7 mouse cellular contexts compared by ENCODE assay signal in the genomic region with DNA sequence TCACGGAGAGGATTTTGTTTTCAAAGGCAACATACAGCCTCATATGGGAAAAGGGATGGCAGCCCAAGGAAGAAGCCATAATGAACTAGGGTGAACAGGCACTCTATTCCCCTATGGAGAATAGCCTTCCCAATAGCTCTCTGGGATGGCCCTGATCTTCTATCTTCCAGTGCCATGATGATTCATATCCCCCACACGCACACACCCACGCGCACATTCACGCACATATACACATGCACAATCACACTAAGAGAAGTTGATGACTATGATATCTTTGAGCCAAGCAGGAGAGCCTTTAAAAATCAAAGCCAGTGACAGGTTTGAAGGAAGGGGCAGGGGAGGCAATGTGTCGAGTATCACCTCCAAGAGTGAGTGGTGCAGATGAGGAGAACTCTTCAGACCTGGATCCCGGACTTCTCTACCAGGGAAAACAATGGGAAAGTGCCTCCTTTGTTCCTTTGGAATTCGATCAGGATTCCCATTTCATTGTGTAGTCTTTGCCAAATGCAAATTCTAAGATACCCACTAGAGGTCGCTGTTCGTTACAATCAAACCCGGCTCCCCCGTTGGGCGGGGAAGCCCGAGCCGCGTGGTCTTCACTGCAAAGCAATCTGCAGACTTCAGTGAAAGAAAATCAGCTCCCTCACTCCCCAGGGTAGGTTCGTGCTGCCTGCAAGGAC.
A peak's percentile ranks its signal among the peaks of the same experiment; 100 is the strongest.
DNase-seq lines count a peak whose midpoint lies in the region; ATAC-seq and TF ChIP-seq lines count a peak whose summit lies in the region.

No protein-coding gene starts in this region.

- TF ChIP-seq CTCF in heart, adult 2 months (IDR thresholded peaks at IDR 0.05) = peak; percentile 97
- peak; percentile 68 for TF ChIP-seq CTCF in kidney, adult 2 months (conservative IDR thresholded peaks at IDR 0.05; ENCODE audit: insufficient read depth, insufficient read length, low read depth, low read length)

- H3K9me3 ChIP-seq in limb, embryonic 11.5 days (ENCODE audit: control insufficient read depth, low read length) = no peaks in the 10 kb centered on the region
- no peaks in the 10 kb centered on the region for H3K9me3 ChIP-seq in midbrain, embryonic 14.5 days (ENCODE audit: control insufficient read depth, low read length)

- H3K9ac ChIP-seq in heart, adult 2 months (ENCODE audit: low read depth, low read length) = peak overlapping the region; percentile 3; the same call in 1 of the 2 replicates
- H3K9ac ChIP-seq in limb, embryonic 11.5 days (ENCODE audit: low read length) = peak overlapping the region; percentile 46; the same call in 1 of the 2 replicates
- no peak overlapping the region; the same call in 1 of the 2 replicates for H3K9ac ChIP-seq in midbrain, embryonic 14.5 days (replicated peaks; ENCODE audit: low read length)

- no peak overlapping the region for H3K27ac ChIP-seq in heart, adult 2 months
- no peak overlapping the region for H3K27ac ChIP-seq in kidney, adult 2 months (ENCODE audit: insufficient read depth, low read depth, low read length)
- H3K27ac ChIP-seq in limb, embryonic 11.5 days (replicated peaks; ENCODE audit: low read depth, low read length) = no peak overlapping the region
- H3K27ac ChIP-seq in midbrain, embryonic 14.5 days (replicated peaks; ENCODE audit: low read depth, low read length) = peak overlapping the region; percentile 49

- H3K79me2 ChIP-seq in heart, adult 2 months (replicated peaks; ENCODE audit: control insufficient read depth, insufficient read depth, low read length) = no peaks in the 10 kb centered on the region

- H3K4me1 ChIP-seq in heart, adult 2 months (ENCODE audit: control insufficient read depth, insufficient read depth, low read length) = peaks cover 5% of the 10 kb centered on the region
- no peaks in the 10 kb centered on the region for H3K4me1 ChIP-seq in kidney, adult 2 months (ENCODE audit: control insufficient read depth, insufficient read depth, low read length)
- H3K4me1 ChIP-seq in limb, embryonic 11.5 days (ENCODE audit: control insufficient read depth, insufficient read depth, low read length) = no peaks in the 10 kb centered on the region
- peaks cover 6% of the 10 kb centered on the region; the same call in 1 of the 2 replicates for H3K4me1 ChIP-seq in midbrain, embryonic 14.5 days (ENCODE audit: control insufficient read depth, insufficient read depth, low read length)

- 15% methylated on average over 17 of the region's 17 CpGs for WGBS in heart, adult 2 months
- 16% methylated on average over 17 of the region's 17 CpGs for WGBS in kidney, adult 2 months
- WGBS in limb, embryonic 11.5 days = 18% methylated on average over 17 of the region's 17 CpGs
- WGBS in midbrain, embryonic 14.5 days = 18% methylated on average over 17 of the region's 17 CpGs

- TF ChIP-seq POLR2A in heart, adult 2 months (IDR thresholded peaks at IDR 0.05; ENCODE audit: insufficient read depth, low read depth, low read length) = no peak
- no peak for TF ChIP-seq POLR2A in kidney, adult 2 months (IDR thresholded peaks at IDR 0.05; ENCODE audit: low read depth, low read length)

- H3K36me3 ChIP-seq in heart, adult 2 months (ENCODE audit: control insufficient read depth, insufficient read depth, low read length) = no peaks in the 10 kb centered on the region; the same call in 1 of the 2 replicates
- no peaks in the 10 kb centered on the region for H3K36me3 ChIP-seq in kidney, adult 2 months (ENCODE audit: control insufficient read depth, insufficient read depth, low read length)
- no peaks in the 10 kb centered on the region for H3K36me3 ChIP-seq in limb, embryonic 11.5 days (ENCODE audit: control insufficient read depth, insufficient read depth, low read length)
- no peaks in the 10 kb centered on the region for H3K36me3 ChIP-seq in midbrain, embryonic 14.5 days (ENCODE audit: control insufficient read depth, insufficient read depth, low read length)

- no peak overlapping the region for H3K4me2 ChIP-seq in limb, embryonic 11.5 days (ENCODE audit: low read depth, severe bottlenecking)
- peak overlapping the region; percentile 23 for H3K4me2 ChIP-seq in midbrain, embryonic 14.5 days (ENCODE audit: low read length)

- peak; percentile 43 for DNase-seq in adrenal gland, adult 8-10 months
- peak; percentile 88 for DNase-seq in embryo, embryonic 9.5 days (ENCODE audit: extremely low spot score)
- peak; percentile 67 to 68 for DNase-seq in heart, adult 2 months
- DNase-seq in kidney, adult 2 months = peak; percentile 73
- DNase-seq in limb, embryonic 11.5 days (ENCODE audit: low spot score) = peak; percentile 88
- peak; percentile 97 for DNase-seq in midbrain, embryonic 14.5 days
- peak; percentile 34 to 62 for DNase-seq in spleen, adult 18-20 months

- peak; percentile 71; the same call in 1 of the 2 replicates for TF ChIP-seq EP300 in heart, adult 2 months (IDR thresholded peaks at IDR 0.05; ENCODE audit: insufficient read depth, low read depth, low read length)

- H3K4me3 ChIP-seq in heart, adult 2 months = no peak overlapping the region
- H3K4me3 ChIP-seq in kidney, adult 2 months (ENCODE audit: insufficient read depth, low read depth, low read length) = no peak overlapping the region
- no peak overlapping the region for H3K4me3 ChIP-seq in limb, embryonic 11.5 days (ENCODE audit: low read depth, low read length)
- H3K4me3 ChIP-seq in midbrain, embryonic 14.5 days (replicated peaks; ENCODE audit: low read depth, low read length) = no peak overlapping the region

- H3K27me3 ChIP-seq in heart, adult 2 months (ENCODE audit: control insufficient read depth, insufficient read depth, low read length) = no peaks in the 10 kb centered on the region
- H3K27me3 ChIP-seq in kidney, adult 2 months (replicated peaks; ENCODE audit: control insufficient read depth, insufficient read depth, low read length) = no peaks in the 10 kb centered on the region
- H3K27me3 ChIP-seq in limb, embryonic 11.5 days (ENCODE audit: control insufficient read depth, insufficient read depth, low read length) = no peaks in the 10 kb centered on the region
- no peaks in the 10 kb centered on the region for H3K27me3 ChIP-seq in midbrain, embryonic 14.5 days (ENCODE audit: control insufficient read depth, insufficient read depth, low read length)

- ATAC-seq in limb, embryonic 11.5 days (ENCODE audit: insufficient number of reproducible peaks, low FRiP score, low TSS enrichment, low read depth) = peak; percentile 68; the same call in 1 of the 2 replicates
- peak; percentile 90 for ATAC-seq in midbrain, embryonic 14.5 days (ENCODE audit: low FRiP score, low TSS enrichment)

- intact Hi-C loops in heart, adult 2 months (cut with DNase I) = loop anchor here (1.0 to 5.0 kb wide), 4 partner anchors 69 to 281 kb away; a partner anchor contains a TSS

Comparison
In these comparisons a context has a peak if more than half of its experiments do, and no peak if none do; other contexts are left out.
1. DNase-seq: peak in every context shown above with its lines; median percentile 97 in midbrain, embryonic 14.5 days; 88 in embryo, embryonic 9.5 days; 88 in limb, embryonic 11.5 days; 73 in kidney, adult 2 months; 68 in heart, adult 2 months; 48 in spleen, adult 18-20 months; 43 in adrenal gland, adult 8-10 months.